Comparison of ENCODE assay signal across 10 mouse cellular contexts in genomic region chr4:33290878-33291277, GRCm38 (mm10). TPM values are rescaled to one million over a fixed set of nuclear protein-coding genes. Genes with fewer than 3 reads are reported as not detected.
DNase-seq lines count a peak whose midpoint lies in the region; TF ChIP-seq lines count a peak whose summit lies in the region.
"Had no signal": no experiment of that assay in that cellular context is flagged by ENCODE, and none has a peak within 500 bp of the region (broad histone marks: within the 10 kb centered on the region; RNA-seq: fewer than 3 reads in every experiment).

No protein-coding gene starts in this region.

- peak; percentile 4; the same call in 1 of the 2 replicates for TF ChIP-seq CTCF in left cerebral cortex, adult 2 months (IDR thresholded peaks at IDR 0.05)
- TF ChIP-seq CTCF in bone marrow macrophage, adult 2 months (IDR thresholded peaks at IDR 0.05; ENCODE audit: low read depth, low read length) = no peak

- no peak for TF ChIP-seq POLR2A in bone marrow macrophage, adult 2 months (IDR thresholded peaks at IDR 0.05; ENCODE audit: borderline replicate concordance, low read depth, low read length)

- peaks cover 13% of the 10 kb centered on the region for H3K4me1 ChIP-seq in bone marrow macrophage, adult 2 months (ENCODE audit: control insufficient read depth, insufficient read depth, low read length)
- H3K4me1 ChIP-seq: neural tube, embryonic 15.5 days had no signal

- intact Hi-C loops in left cerebral cortex, adult 2 months (cut with DNase I) = loop anchor here (10.0 kb wide), 1 partner anchor 256 kb away; the partner anchor contains the start of gene Ube2j1

- no peak for DNase-seq in left cerebral cortex, adult 2 months (ENCODE audit: extremely low spot score in 1 of 2, low spot score in 2 of 2)
- no peak for DNase-seq in left cerebral cortex, adult 9 months (ENCODE audit: low spot score in 2 of 2)
- peak; percentile 48 for DNase-seq in A20 (ENCODE audit: low read depth, low spot score)
- DNase-seq in CD4-positive, CD25-positive, alpha-beta regulatory T cell, adult 2 months (ENCODE audit: low read depth, low spot score) = peak; percentile 83
- DNase-seq in testis, postnatal 10 days (ENCODE audit: low spot score) = no peak
- DNase-seq in urinary bladder, postnatal 36 days (ENCODE audit: low spot score in 2 of 2) = no peak
- DNase-seq: cerebellum, adult 18-20 months; thymus, postnatal 36 days had no signal

- no peak overlapping the region for H3K4me3 ChIP-seq in left cerebral cortex, adult 2 months
- H3K4me3 ChIP-seq in bone marrow macrophage, adult 2 months (ENCODE audit: insufficient read depth, low read length) = no peak overlapping the region
- H3K4me3 ChIP-seq: neural tube, embryonic 15.5 days had no signal

- H3K27ac ChIP-seq in left cerebral cortex, adult 2 months = no peak overlapping the region
- peak overlapping the region; percentile 61 for H3K27ac ChIP-seq in bone marrow macrophage, adult 2 months (ENCODE audit: insufficient read depth, low read depth, low read length)
- H3K27ac ChIP-seq: neural tube, embryonic 15.5 days had no signal

RNA-seq across cellular contexts. Expression of gene Pnrc1, which starts 0.9 kb away (rescaled TPM):
- 100 to 1,000 TPM; 152 to 156 TPM for total RNA-seq in left cerebral cortex, adult 2 months (2021)
- 136 and 138 TPM in 2 replicates for polyA plus RNA-seq in bone marrow macrophage, adult 2 months (2012; ENCODE audit: insufficient read depth, insufficient read length, missing spikeins)

RNA-seq across cellular contexts. Expression of gene Rngtt, which starts 19.2 kb away (rescaled TPM):
- 10 to 100 TPM; 27.3 to 29.2 TPM for total RNA-seq in left cerebral cortex, adult 2 months (2021)
- polyA plus RNA-seq in bone marrow macrophage, adult 2 months (2012; ENCODE audit: insufficient read depth, insufficient read length, missing spikeins) = 17.9 and 19.4 TPM in 2 replicates

Comparison
In these comparisons a context has a peak if more than half of its experiments do, and no peak if none do; other contexts are left out.
1. DNase-seq: peak in A20 (single experiment) and CD4-positive, CD25-positive, alpha-beta regulatory T cell, adult 2 months (single experiment); none in left cerebral cortex, adult 2 months (0 of 2), left cerebral cortex, adult 9 months (0 of 2), testis, postnatal 10 days (single experiment) and urinary bladder, postnatal 36 days (0 of 2).